Mouse (Mus musculus) spleen, adult 2 months (tissue): Measurements from ENCODE around the gene Tacr1. TPM values are rescaled to one million over a fixed set of nuclear protein-coding genes. Genes with fewer than 3 reads are reported as not detected.

Source experiments
- DNase-seq, 2 experiments: peaks; one replicate each; pipeline versions ENCODE4 v3.0.0 to v3.0.0-alpha.2; 2012 to 2021; ENCODE audit warnings: low spot score in 2 of 2, low read depth in 1 of 2
- H3K27ac ChIP-seq: fragments of 200-500 bp; 2 replicates; pipeline ENCODE4 v1.5.1; 2012; ENCODE audit warnings: low read length, inconsistent platforms; ENCODE audit not compliant: insufficient read depth
- H3K27me3 ChIP-seq: fragments of 200-500 bp; 2 replicates; pipeline ENCODE4 v1.6.1; 2012; ENCODE audit warnings: mild to moderate bottlenecking, moderate library complexity, low read length, inconsistent platforms; ENCODE audit not compliant: control insufficient read depth, insufficient read depth
- H3K36me3 ChIP-seq: fragments of 200-500 bp; 2 replicates; pipeline ENCODE4 v1.6.1; 2012; ENCODE audit warnings: mild to moderate bottlenecking, low read length, inconsistent platforms; ENCODE audit not compliant: control insufficient read depth, insufficient read depth
- H3K4me1 ChIP-seq: fragments of 200-500 bp; 2 replicates; pipeline ENCODE4 v1.6.1; 2011; ENCODE audit warnings: inconsistent platforms; ENCODE audit not compliant: control insufficient read depth, insufficient read depth, insufficient read length
- H3K4me3 ChIP-seq: fragments of 200-500 bp; 2 replicates; pipeline ENCODE4 v1.5.1; 2011; ENCODE audit warnings: mild to moderate bottlenecking, inconsistent platforms; ENCODE audit not compliant: insufficient read depth, insufficient read length; ENCODE audit errors: extremely low read depth
- CTCF ChIP-seq: fragments of 200-500 bp; IDR thresholded peaks from 2 replicates; pipeline ENCODE4 v1.5.1; 2011; ENCODE audit warnings: mild to moderate bottlenecking, inconsistent platforms; ENCODE audit not compliant: insufficient read depth, insufficient read length, insufficient replicate concordance; ENCODE audit errors: extremely low read depth
- POLR2A ChIP-seq: fragments of 200-500 bp; IDR thresholded peaks from 2 replicates; pipeline ENCODE4 v1.6.1; 2011; ENCODE audit warnings: low read depth, low read length, inconsistent platforms
- WGBS: fragments of 180-500 bp; shearing (Covaris S2); methylation state at CpG from one replicate; pipeline ENCODE4 v1.1.7; 2018; 5-methylcytosine and 5-hydroxymethylcytosine counted together
- polyA plus RNA-seq: library from polyadenylated mRNA; depleted of rRNA; stranded (reverse); fragments of >200 nt; gene quantifications from 2 replicates; pipeline ENCODE4 v1.2.3, GENCODE M21; 2012; rRNA removed

The Tacr1 gene
- polyA plus RNA-seq = 0.07 and 0.11 TPM in 2 replicates

DNA sequence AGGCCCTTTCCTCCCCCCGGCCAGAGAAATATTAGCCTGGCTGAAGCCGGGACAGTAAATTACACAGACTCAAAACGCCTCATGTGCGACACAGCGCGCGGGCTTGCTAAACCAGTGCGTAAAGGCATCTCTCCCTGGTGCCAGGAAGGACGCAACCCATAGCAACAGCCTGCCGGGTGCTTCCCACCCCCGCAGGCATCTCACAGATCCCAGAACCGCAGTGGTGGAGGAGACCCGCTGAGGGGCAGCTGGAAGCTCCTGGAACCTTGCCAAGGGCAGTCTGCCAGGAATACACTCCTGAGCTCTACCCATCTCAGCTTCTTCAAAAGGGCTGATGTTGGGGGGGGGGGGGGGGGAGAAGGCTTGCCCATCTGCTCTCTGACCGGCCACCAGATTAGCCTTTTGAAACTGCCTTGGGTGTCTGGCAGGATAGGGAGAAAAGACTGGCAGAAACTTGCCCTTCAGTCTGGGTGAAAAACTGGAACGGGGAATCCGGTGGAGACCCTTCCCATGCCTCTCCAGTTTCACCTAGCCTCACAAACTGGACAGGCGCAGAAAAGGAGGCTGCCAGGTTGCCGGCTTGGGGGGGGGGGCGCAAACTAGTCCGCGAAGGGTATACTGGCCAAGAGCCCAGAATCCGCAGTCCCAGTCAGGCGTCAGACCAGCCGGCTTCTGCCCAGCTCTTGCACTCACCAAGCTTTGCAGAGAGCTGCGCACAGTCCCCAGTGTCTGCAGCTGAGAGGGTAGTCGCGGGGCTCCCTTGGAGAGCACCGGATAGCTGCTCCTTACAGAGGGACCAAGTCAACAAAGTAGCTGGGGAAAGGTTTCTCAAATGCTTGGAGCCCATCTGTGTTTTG, at the start of gene Tacr1:
Tacr1 (plus strand) TSS at position 740 of the 857 bp plus-strand sequence.
- Histone ChIP-seq H3K27ac (no peak within 1 kb of the TSS), H3K27me3 (0 out of 2 replicates have a peak, but pooled peaks cover 1% of the 10 kb centered on the region), H3K4me1 (no peaks in the 10 kb centered on the region), H3K4me3 (no peak within 1 kb of the TSS), H3K36me3 (no peaks in the 10 kb centered on the region)
- TF ChIP-seq POLR2A (no peak), CTCF (no peak)
- 5% methylated on average over 28 of the region's 28 CpGs for WGBS
- DNase-seq = no peak

DNA sequence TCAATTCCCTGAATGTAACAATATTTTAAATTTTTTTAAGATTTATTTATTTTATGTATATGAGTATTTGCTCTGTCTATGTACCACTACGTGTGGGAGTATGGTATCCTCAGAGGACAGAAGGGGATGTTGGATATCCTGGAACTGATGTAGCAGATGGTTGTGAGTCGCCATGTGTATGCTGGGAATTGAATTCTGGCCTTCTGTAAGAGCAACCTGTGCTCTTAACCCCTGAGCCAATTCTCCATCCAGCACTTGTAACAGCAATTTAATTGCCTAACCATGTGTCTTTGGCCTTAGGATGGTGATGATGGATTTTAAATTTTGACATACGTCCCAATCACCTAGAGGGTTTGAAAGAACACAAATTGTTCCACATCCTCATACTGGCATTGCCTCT, 26.0 kb upstream of the Tacr1 start:
- 90% methylated on average over 3 of the region's 3 CpGs for WGBS

DNA sequence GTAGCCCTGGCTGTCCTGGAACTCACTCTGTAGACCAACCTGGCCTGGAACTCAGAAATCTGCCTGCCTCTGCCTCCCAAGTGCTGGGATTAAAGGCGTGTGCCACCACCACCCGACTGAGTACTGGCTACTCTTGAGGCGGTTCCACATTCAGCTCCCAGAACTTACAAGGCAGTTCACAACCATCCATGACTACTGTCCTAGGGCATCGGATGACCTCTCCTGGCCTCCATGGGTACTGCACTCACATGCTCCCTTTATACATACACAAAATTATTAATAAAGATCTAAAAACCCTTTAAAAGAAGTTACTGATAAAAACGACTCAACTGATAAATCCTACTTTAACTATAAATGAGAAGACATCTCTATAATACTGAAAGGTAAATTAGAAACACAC, 18.6 kb upstream of the Tacr1 start:
- Histone ChIP-seq H3K27me3 (no peaks in the 10 kb centered on the region), H3K36me3 (no peaks in the 10 kb centered on the region), H3K4me1 (no peaks in the 10 kb centered on the region), H3K27ac (no peak overlapping the region), H3K4me3 (no peak overlapping the region)
- WGBS = 80% methylated on average over 5 of the region's 5 CpGs
- DNase-seq = no peak
- TF ChIP-seq CTCF (no peak), POLR2A (no peak)

More for the DNA sequence above, 26.0 kb upstream of the Tacr1 start:
- H3K36me3 ChIP-seq = no peaks in the 10 kb centered on the region
- no peak overlapping the region for H3K4me3 ChIP-seq
- TF ChIP-seq CTCF (no peak), POLR2A (no peak)
- no peak overlapping the region for H3K27ac ChIP-seq
- H3K27me3 ChIP-seq = no peaks in the 10 kb centered on the region
- no peaks in the 10 kb centered on the region for H3K4me1 ChIP-seq
- no peak for DNase-seq

DNA sequence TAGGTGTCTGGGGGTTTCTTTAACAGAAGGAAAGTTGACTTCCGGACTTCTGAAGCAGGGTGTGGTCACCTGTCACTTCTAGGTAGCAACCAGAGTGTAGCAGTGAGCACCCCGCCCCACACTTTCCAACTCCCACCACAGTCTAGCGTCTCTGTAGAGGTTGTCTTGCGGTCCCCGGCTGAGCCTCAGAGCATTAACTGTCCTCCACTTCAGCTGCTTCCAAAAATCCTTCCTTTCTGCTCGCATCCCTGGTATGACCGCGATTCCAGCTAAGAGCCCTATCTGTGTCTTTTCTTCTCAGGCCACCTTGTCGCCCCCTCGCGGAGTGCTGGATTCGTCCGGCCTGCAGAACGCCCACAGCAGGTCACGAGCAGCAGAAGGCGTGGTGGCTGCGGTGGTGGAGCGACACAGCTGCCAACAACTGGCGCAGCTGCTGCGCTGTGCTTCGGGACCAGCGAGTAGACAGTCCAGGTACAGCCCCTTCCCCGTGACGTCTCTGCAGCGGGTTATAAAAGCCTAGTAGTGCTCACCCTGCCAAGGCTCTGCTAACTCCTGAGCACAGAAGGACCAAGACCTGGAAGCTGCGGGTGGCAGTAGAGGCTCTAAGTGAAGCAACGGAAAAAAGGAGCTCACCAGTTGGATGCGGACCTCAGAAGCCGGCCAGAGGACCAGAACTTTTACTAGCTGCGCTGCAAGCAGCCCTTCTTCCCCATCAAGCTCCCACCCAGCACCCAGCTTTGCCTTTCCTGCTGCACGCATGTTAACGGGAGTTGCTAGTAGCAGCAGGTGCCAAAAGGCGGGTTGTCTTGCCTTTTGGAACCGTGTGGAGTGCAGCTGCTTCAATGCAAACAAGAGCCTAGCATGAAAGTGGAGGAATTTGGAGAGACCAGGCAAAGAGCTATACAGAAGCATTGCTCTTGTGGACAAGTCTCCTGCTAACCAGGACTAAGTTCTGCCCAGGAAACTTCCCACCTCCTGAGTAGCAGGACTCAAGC, 664 bp downstream of the Tacr1 start:
- Histone ChIP-seq H3K4me3 (no peak overlapping the region), H3K27me3 (0 out of 2 replicates have a peak, but pooled peaks cover 1% of the 10 kb centered on the region), H3K36me3 (no peaks in the 10 kb centered on the region), H3K27ac (no peak overlapping the region), H3K4me1 (no peaks in the 10 kb centered on the region)
- TF ChIP-seq POLR2A = no peak
- no peak for TF ChIP-seq CTCF
- WGBS = 5% methylated on average over 34 of the region's 34 CpGs
- DNase-seq = no peak

DNA sequence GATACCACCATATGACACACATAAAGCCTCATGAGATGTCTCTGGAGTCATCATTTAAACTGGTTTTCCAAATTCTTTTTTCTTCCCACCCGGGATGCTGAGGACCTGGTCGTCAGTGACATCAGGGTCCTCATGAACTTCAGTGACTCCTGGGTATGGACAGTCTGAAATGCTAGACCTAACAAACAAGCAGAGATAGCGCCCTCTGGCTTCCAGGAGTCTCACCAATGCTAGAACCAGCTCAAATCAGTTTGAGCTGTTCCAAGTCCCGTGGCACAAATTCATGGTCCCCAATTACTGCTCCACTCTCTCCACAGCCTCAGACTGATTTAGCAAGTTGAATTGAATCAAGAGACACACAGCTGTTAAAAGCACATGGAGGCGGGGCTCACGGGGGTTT, 16.2 kb downstream of the Tacr1 start:
- WGBS = 72% methylated on average over 6 of the region's 6 CpGs
- DNase-seq = no peak
- Histone ChIP-seq H3K27me3 (no peaks in the 10 kb centered on the region), H3K27ac (no peak overlapping the region), H3K36me3 (no peaks in the 10 kb centered on the region), H3K4me1 (no peaks in the 10 kb centered on the region), H3K4me3 (no peak overlapping the region)
- no peak for TF ChIP-seq CTCF
- no peak for TF ChIP-seq POLR2A

DNA sequence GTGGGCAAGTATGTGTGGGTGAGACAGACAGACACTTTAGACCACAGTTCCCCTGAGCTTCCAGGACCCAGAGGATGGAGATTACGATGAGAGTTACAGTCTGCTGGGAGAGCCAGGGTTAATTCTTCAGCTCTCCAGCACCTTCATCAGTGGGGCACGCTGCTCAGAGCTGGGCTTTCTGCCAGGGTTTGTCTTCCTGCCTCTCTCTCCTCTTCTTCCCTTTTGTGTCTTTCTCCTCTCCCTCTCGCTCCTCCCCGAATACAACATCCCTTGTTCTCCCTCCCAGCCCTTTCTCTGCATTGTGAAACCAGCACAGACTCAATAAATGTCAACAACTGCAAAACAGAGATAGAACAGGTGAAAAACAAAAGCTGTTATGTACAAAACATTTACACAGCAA, 18.1 kb downstream of the Tacr1 start:
- Histone ChIP-seq H3K4me3 (no peak overlapping the region), H3K27ac (no peak overlapping the region), H3K4me1 (no peaks in the 10 kb centered on the region), H3K27me3 (no peaks in the 10 kb centered on the region), H3K36me3 (no peaks in the 10 kb centered on the region)
- DNase-seq = no peak
- 40% methylated on average over 4 of the region's 4 CpGs for WGBS
- TF ChIP-seq CTCF (no peak), POLR2A (no peak)

DNA sequence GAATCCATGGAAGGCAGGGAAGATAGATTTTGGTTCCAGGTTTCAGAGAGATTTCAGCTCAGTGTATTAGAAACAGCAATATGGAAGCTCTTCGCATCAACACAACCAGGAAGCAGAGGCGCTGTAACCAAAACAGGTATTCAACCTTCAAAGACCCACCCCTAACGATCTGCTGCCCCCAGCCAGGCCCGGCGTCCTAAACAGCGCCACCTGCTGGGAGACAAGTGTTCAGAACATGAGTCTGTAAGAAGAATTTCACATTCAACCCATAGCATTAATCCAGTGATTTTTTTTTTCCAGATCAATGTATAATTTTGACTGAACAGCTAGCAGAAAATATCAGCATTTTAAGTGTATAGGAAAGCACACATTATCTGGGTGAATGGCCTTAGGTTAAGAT, 26.8 kb downstream of the Tacr1 start:
- H3K4me3 ChIP-seq = no peak overlapping the region
- no peaks in the 10 kb centered on the region for H3K36me3 ChIP-seq
- H3K27ac ChIP-seq = no peak overlapping the region
- whole genome bisulfite sequencing = 65% methylated on average over 6 of the region's 6 CpGs
- DNase-seq = no peak
- H3K4me1 ChIP-seq = no peaks in the 10 kb centered on the region
- no peaks in the 10 kb centered on the region for H3K27me3 ChIP-seq
- no peak for TF ChIP-seq POLR2A
- no peak for TF ChIP-seq CTCF
